Mouse (Mus musculus) cerebellum, adult 9-10 months (tissue): ENCODE measurements around the gene Myh14.
A peak's percentile ranks its signal among the peaks of the same experiment; 100 is the strongest.

Experiments used
- DNase-seq: peaks from one replicate; pipeline ENCODE4 v3.0.0; 2022

Gene Myh14

DNA sequence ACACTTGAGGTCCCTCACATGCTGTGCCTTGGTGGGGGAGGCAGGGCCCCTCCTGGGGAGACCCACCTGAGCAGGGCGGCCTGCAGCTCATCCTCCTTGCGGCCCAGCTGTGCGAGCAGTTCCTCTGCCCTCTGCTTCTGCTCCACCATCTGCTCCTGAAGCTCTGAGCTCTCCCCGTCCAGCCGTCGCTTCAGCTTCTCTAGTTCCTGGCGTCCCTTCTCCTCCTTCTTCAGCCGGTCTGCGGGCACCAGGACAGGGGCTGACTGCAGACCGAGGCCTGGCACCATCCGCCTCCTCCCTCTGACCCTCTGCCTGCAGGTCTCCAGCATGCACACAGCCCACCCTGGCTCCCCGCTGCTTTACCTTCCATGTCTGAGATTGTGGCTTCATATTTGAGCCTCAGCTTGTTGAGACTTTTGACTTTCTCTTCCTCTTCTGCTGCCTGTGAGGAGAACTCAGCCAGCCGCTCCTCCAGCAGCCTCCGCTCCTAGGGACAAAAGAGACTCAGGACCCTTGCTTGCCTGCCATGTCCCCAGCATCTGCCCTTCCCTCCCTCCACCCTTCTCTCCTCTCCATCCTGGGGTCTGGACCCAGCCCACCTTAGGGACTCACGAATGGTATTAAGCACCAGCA is 42.1 kb downstream of the Myh14 start:
- DNase-seq: peak; percentile 50

DNA sequence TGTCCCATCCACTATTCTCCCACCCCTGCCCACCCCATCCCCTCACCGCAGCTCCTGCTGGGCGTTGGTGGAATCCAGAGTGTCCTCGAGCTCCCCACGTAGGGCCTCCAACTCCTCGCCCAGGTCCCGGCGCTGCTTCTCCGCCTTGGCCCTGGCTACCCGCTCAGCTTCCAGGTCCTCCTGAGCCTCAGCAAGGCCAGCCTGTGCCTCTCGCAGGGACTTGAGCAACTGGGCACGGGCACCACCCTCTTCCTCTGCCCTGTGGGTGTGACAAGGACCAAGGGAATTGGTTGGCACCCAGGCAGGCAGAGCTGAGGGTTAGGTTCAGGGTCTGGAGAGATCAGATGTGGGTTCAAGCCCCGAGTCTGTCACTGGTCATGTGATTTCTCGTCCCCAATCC is 43.7 kb downstream of the Myh14 start:
- peak; percentile 58 for DNase-seq

- no peak for DNase-seq
Observed at GRCm38 (mm10) chr7:44626068-44626385, 44.6 kb downstream of the Myh14 start.

GRCm38 (mm10) chr7:44625241-44626067 is 45.2 kb downstream of the Myh14 start:
- peak; percentile 97 for DNase-seq

DNA sequence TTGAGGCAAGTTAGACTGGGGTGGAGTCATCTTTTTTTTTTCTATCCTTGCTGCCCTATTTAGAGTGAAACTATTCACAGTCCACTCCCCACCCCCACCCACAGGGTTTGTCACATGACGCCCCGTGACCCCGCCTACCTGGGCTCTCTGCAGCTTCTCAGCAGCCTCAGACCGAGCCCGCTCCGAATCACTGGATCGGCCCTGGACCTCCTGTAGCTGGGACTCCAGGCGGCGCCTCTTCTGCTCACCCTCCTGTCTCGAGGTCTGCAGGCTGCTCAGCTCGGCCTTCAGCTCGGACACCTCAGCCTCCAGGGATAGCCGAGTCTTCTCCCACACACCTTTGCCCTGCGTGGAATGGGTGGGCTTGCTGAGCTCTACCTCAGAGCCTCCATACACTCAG is 45.8 kb downstream of the Myh14 start:
- DNase-seq: peak; percentile 88

GRCm38 (mm10) chr7:44624543-44624826 is 46.2 kb downstream of the Myh14 start:
- DNase-seq: no peak

DNA sequence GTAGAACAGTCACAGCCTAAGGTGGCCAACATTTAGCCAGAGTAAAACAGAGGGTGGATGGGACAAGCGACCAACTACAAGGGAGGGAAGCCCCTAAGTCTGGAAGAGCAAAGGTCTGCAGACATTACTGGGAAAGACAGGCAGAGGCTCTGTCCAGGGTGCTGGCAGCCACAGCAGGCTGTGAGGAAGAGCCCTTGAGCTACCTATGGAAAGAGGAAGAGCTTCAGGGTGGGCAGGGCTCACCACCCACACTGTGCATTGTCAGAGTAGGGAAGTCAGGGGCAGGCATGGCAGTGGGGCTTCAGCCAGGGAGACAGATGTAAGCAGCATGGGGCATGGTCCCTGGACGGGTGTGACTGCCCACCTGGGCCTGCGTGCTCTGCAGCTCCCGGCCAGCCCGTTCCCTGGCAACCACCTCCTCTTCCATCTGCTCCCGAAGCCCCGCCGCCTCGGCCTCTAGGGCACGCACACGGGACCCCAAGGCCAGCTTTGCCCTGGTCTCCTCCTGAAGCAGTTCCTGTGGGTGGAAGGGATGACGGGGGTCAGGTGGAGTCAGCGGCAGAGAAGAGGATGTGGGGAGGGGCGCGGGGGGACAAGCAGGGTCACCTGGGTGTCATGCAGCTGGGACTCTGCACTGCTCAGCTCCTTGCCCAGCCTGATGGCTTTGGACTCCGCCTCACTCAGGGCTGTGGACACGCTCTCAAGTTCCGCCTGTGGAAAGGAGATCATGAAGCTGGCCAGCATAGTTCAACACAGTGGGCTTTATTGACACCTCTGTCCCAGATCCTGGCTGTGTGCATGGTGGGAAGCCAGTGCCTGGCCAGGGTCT is 46.7 kb downstream of the Myh14 start:
- DNase-seq: peak; percentile 77

GRCm38 (mm10) chr7:44617059-44617458 is 53.6 kb downstream of the Myh14 start:
- peak; percentile 69 for DNase-seq

- DNase-seq: peak; percentile 76
Observed at GRCm38 (mm10) chr7:44615987-44616386, 54.7 kb downstream of the Myh14 start.

GRCm38 (mm10) chr7:44615309-44615708 is 55.3 kb downstream of the Myh14 start:
- DNase-seq: no peak

GRCm38 (mm10) chr7:44614041-44614688 is 56.5 kb downstream of the Myh14 start:
- DNase-seq: peak; percentile 63

GRCm38 (mm10) chr7:44612192-44612591 is 58.5 kb downstream of the Myh14 start:
- no peak for DNase-seq

- DNase-seq: peak; percentile 71
Observed at GRCm38 (mm10) chr7:44606171-44606901, 64.3 kb downstream of the Myh14 start.

DNA sequence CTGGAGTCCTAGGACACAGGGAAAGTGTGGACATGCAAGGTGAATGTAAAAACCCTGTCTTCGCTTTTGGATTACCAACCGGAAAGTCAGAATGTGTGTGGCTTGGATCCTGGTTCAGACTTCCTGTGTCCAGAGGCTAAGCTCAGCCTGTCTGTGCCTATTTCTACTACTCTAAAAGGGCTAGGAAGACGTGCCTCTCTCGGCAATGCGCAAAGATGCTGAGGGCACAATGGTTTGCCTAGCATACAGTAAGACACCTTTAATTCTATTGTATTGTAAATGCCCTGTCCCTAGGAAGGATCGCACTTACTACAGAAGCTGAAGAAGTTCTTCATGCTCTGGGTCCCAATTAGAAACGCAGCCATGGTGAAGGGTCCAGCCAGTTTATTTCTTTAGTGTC is 65.2 kb downstream of the Myh14 start:
- DNase-seq: no peak

DNA sequence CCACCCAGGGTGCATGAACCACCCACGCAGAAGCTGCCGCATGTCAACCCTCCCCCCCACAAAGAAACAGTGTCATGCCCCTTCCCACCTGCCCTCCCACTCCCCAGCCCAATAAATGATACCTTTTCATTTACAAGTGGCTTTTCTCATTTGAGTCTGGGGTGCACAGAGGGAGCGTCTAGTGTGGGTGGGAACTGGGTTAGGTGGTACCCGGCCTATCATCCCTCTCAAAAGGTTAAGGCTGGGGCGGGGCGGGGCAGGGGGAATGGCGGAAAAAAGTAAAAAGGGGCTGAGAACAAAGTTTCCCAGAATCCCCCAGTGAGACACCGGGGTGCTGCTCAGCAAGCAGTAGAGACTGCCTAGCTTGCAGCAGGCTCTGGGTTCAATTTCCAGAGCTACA is 66.0 kb downstream of the Myh14 start:
- no peak for DNase-seq

DNA sequence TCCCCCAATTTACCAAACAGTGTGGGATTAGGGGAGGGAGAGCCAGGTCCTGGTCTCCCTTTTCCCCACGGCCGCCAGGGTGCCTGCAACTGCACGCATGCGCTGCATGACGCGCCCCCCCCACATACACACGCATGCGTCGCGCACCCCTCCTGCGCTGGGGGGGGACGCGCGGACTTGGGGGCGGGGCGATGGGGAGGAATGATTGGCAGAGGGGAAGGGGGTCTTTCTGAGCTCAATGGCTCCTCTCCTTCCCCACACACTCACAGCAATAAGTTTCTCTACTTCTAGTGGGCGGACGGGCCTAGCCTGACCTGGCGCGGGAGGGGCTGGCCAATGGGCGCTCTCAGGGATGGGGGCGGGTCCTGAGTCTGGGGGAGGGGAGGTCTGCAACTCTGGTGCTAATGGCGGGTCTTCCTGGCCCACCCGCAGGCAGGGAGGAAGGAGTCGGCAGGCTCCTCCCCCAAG is 66.5 kb downstream of the Myh14 start:
- peak; percentile 78 for DNase-seq

- DNase-seq: peak; percentile 71
Observed at GRCm38 (mm10) chr7:44603186-44603855, 67.3 kb downstream of the Myh14 start.

DNA sequence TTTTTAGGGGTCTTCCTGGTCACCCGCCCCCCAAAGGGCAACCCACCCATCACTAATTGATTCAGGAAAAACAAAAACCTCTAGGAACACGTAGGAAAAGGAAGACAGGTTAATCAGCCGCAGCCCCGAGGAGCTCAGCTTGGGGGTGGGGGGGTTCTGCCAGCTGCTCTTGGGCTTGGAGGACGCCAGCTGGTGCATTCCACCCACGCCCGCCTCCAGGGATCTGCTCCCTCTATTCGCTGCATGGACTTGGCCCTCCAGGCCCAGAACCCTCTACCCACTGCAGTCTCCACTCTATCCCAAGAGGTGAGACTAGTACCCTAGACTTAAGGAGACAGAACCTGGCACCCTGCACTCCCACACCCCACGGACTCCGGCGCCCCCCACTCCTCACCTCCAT is 68.2 kb downstream of the Myh14 start:
- DNase-seq: peak; percentile 85

GRCm38 (mm10) chr7:44601646-44602045 is 69.0 kb downstream of the Myh14 start:
- DNase-seq: no peak

DNA sequence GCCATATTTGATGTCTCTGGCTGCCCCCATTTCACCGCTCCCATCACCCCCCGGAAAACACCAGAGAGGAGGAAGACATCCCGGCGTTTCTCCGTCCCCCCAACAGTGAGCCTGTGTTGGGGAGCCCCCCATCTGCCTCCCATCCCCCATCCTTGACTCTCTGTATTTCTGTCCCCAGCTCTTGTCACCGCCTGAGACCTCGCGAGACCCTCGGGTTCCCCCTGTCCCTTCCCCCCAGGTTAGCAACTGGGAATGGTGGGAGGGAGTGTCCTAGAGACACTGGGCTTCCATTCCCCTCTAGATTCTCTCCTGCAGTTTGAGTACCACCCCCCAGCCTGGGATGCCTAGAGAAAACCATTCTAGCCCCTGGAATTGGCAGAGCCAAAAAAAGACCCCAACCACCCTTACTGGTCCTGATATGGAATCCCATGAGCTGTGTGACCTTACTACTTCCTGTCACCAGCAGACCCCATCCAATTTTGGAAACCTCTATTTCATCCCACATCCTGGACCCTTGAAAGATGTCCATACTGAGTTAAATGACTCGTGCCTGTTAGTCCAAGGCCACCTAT is 69.9 kb downstream of the Myh14 start:
- peak; percentile 57 for DNase-seq

DNA sequence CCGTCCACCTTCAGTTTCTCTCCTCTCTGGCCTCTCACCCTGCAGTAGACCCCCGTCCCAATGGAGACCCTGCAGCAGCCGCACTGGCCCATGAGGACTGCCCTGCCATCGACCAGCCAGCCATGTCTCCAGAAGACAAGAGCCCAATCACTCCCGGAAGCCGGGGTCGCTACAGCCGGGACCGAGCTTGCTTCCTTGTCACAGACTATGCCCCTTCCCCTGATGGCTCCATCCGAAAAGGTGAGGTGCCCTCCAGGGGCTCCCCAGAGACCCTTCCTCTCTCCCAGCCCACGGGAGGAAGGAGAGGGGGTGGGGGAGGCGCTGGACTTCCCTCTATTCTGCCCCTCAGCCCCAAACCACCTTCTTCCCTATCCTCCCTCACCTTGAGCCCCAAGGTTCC is 72.3 kb downstream of the Myh14 start:
- no peak for DNase-seq

DNA sequence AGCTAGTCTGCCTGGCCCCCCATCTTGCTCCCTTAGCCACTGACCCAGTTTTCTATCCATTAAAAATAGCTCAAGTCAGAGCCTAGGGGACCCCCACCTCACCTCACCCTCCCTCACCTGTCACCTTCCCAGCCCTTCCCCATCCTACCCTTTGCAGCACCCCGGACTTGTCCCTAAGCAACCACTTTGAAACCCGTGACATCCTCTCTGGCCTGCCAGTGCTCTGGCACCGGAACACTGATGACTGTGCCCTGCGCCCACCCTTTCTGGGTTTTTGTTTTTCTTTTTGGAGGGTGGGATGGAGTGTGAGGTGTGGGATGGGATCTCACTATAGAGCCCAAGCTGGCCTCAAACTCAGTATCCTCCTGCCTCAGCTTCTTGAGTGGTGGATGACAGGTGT is 73.0 kb downstream of the Myh14 start:
- DNase-seq: no peak
